Mouse (Mus musculus) testis, adult 2 months (tissue): ENCODE results near the gene Mrc1. TPM values are rescaled to one million over a fixed set of nuclear protein-coding genes. Genes with fewer than 3 reads are reported as not detected.

Experiments
- H3K27ac ChIP-seq: fragments of 200-500 bp; 2 replicates; pipeline ENCODE4 v1.5.1; 2012; ENCODE audit warnings: low read depth, low read length; ENCODE audit not compliant: control insufficient read depth, insufficient read depth
- H3K27me3 ChIP-seq: fragments of 200-500 bp; 2 replicates; pipeline ENCODE4 v1.6.1; 2012; ENCODE audit warnings: mild to moderate bottlenecking, low read length, moderate library complexity; ENCODE audit not compliant: control insufficient read depth, insufficient read depth
- H3K36me3 ChIP-seq: fragments of 200-500 bp; 2 replicates; pipeline ENCODE4 v1.6.1; 2012; ENCODE audit warnings: mild to moderate bottlenecking, low read length; ENCODE audit not compliant: control insufficient read depth, insufficient read depth
- H3K4me1 ChIP-seq: fragments of 200-500 bp; 2 replicates; pipeline ENCODE4 v1.6.1; 2012; ENCODE audit warnings: low read length; ENCODE audit not compliant: control insufficient read depth, insufficient read depth
- H3K4me3 ChIP-seq: fragments of 200-500 bp; 2 replicates; pipeline ENCODE4 v1.5.1; 2012; ENCODE audit warnings: low read depth, mild to moderate bottlenecking, low read length, moderate library complexity, mixed read lengths; ENCODE audit not compliant: control insufficient read depth
- CTCF ChIP-seq: fragments of 200-500 bp; IDR thresholded peaks from 2 replicates; pipeline ENCODE4 v1.5.1; 2012; ENCODE audit warnings: low read depth, mild to moderate bottlenecking, inconsistent platforms, low read length, moderate library complexity; ENCODE audit not compliant: control insufficient read depth, insufficient read depth, insufficient replicate concordance
- POLR2A ChIP-seq: fragments of 200-500 bp; IDR thresholded peaks from 2 replicates; pipeline ENCODE4 v1.6.1; 2012; ENCODE audit warnings: low read depth, mild to moderate bottlenecking, inconsistent platforms, low read length, moderate library complexity; ENCODE audit not compliant: control insufficient read depth
- polyA plus RNA-seq: library from polyadenylated mRNA; depleted of rRNA; stranded (reverse); fragments of >200 nt; gene quantifications from 2 replicates; pipeline ENCODE4 v1.2.3, GENCODE M21; 2012

Gene Mrc1
- polyA plus RNA-seq, 1 experiment = 5.1 TPM

- H3K27ac ChIP-seq = no peak overlapping the region
- no peak overlapping the region for H3K4me3 ChIP-seq
- no peaks in the 10 kb centered on the region for H3K27me3 ChIP-seq
- no peaks in the 10 kb centered on the region for H3K36me3 ChIP-seq
- TF ChIP-seq POLR2A = no peak
- TF ChIP-seq CTCF = no peak
- no peaks in the 10 kb centered on the region for H3K4me1 ChIP-seq
Observed at GRCm38 (mm10) chr2:14275796-14276195, 46.6 kb downstream of the Mrc1 start.

DNA sequence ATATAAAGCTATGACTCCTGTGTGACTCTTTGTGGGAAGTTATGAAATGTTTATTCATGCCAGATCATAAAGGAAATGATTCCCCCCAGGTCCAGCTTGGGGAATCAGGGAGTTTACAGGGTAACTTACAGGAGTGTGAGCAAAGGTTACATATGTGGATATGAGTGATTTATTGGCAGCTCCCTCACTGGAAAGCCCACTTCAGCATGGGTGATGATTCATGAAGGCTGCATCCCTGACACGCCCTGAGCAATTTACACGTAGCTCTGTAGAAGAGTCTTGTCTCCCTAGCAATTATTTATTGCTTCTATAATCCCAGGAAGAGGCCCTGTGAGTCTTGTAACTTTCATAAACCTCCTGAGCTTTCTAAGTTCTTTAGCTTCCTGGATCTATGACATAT, 50.1 kb downstream of the Mrc1 start:
- no peak for TF ChIP-seq CTCF
- H3K4me1 ChIP-seq = no peaks in the 10 kb centered on the region
- H3K36me3 ChIP-seq = no peaks in the 10 kb centered on the region
- H3K27ac ChIP-seq = no peak overlapping the region
- H3K4me3 ChIP-seq = no peak overlapping the region
- no peaks in the 10 kb centered on the region for H3K27me3 ChIP-seq

DNA sequence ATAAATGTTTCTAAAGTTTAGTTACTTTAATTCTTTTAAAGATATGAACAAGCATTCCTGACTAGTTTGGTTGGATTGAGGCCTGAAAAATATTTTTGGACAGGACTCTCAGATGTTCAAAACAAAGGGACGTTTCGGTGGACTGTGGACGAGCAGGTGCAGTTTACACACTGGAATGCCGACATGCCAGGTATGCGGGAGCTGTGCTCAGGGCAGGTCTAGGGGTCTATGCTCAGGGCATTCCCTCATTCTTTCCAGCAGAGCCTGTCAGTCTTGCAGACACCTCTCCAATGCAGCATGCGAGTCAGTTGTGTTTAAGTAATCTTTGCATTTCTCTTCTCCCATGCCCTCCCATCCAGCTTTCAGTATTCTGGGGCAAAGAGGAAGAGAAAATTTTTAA, 50.6 kb downstream of the Mrc1 start:
- H3K36me3 ChIP-seq = no peaks in the 10 kb centered on the region
- no peak overlapping the region for H3K27ac ChIP-seq
- H3K4me3 ChIP-seq = no peak overlapping the region
- H3K27me3 ChIP-seq = no peaks in the 10 kb centered on the region
- TF ChIP-seq POLR2A (no peak), CTCF (no peak)
- no peaks in the 10 kb centered on the region for H3K4me1 ChIP-seq

DNA sequence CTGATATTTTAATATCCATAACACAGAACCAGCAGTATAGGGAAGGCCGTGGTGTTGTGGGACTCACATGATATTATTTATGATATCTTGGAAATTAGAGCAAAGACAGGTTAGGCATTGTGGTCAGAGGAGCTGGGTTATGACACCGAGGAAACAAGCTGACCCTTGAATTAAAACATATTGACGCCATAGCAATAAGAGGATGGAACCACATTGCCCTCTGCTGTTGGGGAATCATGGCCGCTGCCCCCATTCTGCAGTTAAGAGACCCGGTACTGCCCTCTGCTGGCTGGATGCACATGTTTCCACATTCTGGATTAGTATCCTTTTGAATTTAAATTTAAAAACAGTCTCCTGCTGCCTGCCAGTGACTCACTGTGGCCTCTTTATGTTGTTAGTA, 66.1 kb downstream of the Mrc1 start:
- Histone ChIP-seq H3K36me3 (no peaks in the 10 kb centered on the region), H3K27me3 (no peaks in the 10 kb centered on the region), H3K4me3 (no peak overlapping the region), H3K4me1 (no peaks in the 10 kb centered on the region), H3K27ac (no peak overlapping the region)
- TF ChIP-seq CTCF (peak; percentile 57; the same call in 1 of the 2 replicates), POLR2A (no peak)

- Histone ChIP-seq H3K27me3 (no peaks in the 10 kb centered on the region), H3K27ac (no peak overlapping the region), H3K4me1 (no peaks in the 10 kb centered on the region), H3K36me3 (no peaks in the 10 kb centered on the region), H3K4me3 (no peak overlapping the region)
- TF ChIP-seq CTCF (no peak), POLR2A (no peak)
Observed at GRCm38 (mm10) chr2:14312505-14313380, 83.6 kb downstream of the Mrc1 start.

DNA sequence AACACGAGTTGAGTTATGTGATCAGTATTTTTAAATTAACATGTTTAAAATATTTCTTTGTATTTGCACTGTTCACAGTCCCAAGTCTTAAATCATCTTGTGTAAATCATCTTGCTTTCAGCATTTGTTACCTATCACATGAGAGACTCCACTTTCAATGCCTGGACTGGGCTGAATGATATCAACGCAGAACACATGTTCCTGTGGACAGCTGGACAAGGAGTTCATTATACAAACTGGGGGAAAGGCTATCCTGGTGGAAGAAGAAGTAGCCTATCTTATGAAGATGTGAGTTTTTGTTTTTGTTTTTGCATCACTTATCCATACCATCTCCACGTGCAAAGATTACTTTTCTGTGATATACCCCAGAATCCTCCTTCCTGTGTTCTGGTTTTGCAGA, 85.9 kb downstream of the Mrc1 start:
- no peak for TF ChIP-seq CTCF
- no peak for TF ChIP-seq POLR2A

DNA sequence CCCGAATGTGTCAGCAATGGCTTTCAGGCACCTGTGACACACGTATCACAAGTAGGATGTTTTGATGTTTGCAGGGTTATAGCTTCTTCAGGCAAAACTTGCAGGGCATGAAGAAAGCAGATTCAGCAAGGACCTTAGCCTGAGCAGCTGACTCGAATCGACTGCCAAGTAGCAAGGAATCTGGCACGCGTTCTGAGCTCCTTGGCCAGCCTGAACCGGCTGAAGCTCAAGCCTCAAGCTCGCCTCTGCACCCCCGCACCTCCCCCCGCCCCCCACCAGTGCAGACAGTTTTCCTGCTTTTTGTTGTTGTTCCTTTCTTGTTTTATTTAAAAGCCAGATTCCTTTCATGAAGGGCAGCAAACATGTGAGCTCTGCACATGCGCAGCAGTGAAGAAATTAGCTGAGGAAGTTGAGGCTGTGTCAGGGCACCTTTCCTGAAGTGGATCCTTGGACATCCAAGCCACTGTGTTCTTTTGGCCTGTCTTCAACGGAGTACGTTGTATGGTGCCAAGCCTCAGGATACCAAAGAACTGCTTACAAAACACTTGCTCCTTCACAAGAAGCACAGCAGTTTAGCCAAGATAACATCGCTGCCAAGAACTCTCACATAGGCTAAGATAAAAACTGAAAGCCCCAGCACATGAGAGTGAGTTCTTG, 112.6 kb downstream of the Mrc1 start:
- peak overlapping the region; percentile 40 for H3K27ac ChIP-seq
- peaks cover 2% of the 10 kb centered on the region; the same call in 1 of the 2 replicates for H3K4me1 ChIP-seq
- TF ChIP-seq CTCF (no peak), POLR2A (no peak)
- no peaks in the 10 kb centered on the region for H3K27me3 ChIP-seq
- no peaks in the 10 kb centered on the region for H3K36me3 ChIP-seq
- H3K4me3 ChIP-seq = no peak overlapping the region

More for the DNA sequence above, 85.9 kb downstream of the Mrc1 start:
- Histone ChIP-seq H3K27me3 (no peaks in the 10 kb centered on the region), H3K4me3 (no peak overlapping the region), H3K27ac (no peak overlapping the region), H3K4me1 (no peaks in the 10 kb centered on the region), H3K36me3 (no peaks in the 10 kb centered on the region)
